ENCODE assay signal across 18 mouse cellular contexts in genomic region chr4:13659512-13659843, GRCm38 (mm10).
DNase-seq lines count a peak whose midpoint lies in the region; ATAC-seq and TF ChIP-seq lines count a peak whose summit lies in the region.
"Had no signal": no experiment of that assay in that cellular context is flagged by ENCODE, and none has a peak within 500 bp of the region (broad histone marks: within the 10 kb centered on the region; RNA-seq: fewer than 3 reads in every experiment).

No protein-coding gene starts in this region.

- H3K9me3 ChIP-seq in heart, postnatal 0 days (replicated peaks; ENCODE audit: control insufficient read depth, low read length): no peaks in the 10 kb centered on the region
- no peaks in the 10 kb centered on the region for H3K9me3 ChIP-seq in midbrain, embryonic 13.5 days
- no peaks in the 10 kb centered on the region for H3K9me3 ChIP-seq in midbrain, embryonic 14.5 days (ENCODE audit: control insufficient read depth, low read length)
- H3K9me3 ChIP-seq: embryonic facial prominence, embryonic 15.5 days; G1E; limb, embryonic 12.5 days; liver, embryonic 13.5 days had no signal

- H3K4me2 ChIP-seq in heart, postnatal 0 days (ENCODE audit: low read depth, low read length): no peak overlapping the region
- H3K4me2 ChIP-seq in midbrain, embryonic 13.5 days (replicated peaks): no peak overlapping the region
- no peak overlapping the region for H3K4me2 ChIP-seq in midbrain, embryonic 14.5 days (ENCODE audit: low read length)
- peak overlapping the region; percentile 9 for H3K4me2 ChIP-seq in myocyte (ENCODE audit: low read depth)
- H3K4me2 ChIP-seq: embryonic facial prominence, embryonic 15.5 days; limb, embryonic 12.5 days; liver, embryonic 13.5 days had no signal

- TF ChIP-seq CTCF in heart, postnatal 0 days (IDR thresholded peaks at IDR 0.05; ENCODE audit: low read depth): no peak

- peak overlapping the region; percentile 17; the same call in 1 of the 2 replicates for H3K27ac ChIP-seq in heart, postnatal 0 days (ENCODE audit: low read depth)
- peak overlapping the region; percentile 32; the same call in 1 of the 2 replicates for H3K27ac ChIP-seq in midbrain, embryonic 13.5 days
- H3K27ac ChIP-seq in midbrain, embryonic 14.5 days (replicated peaks; ENCODE audit: low read depth, low read length): no peak overlapping the region
- H3K27ac ChIP-seq: embryonic facial prominence, embryonic 15.5 days; gastrocnemius, adult 2 months; limb, embryonic 12.5 days; liver, embryonic 13.5 days had no signal

- H3K27me3 ChIP-seq in heart, postnatal 0 days (ENCODE audit: control insufficient read depth, insufficient read depth, low read length): no peaks in the 10 kb centered on the region
- H3K27me3 ChIP-seq in midbrain, embryonic 13.5 days: no peaks in the 10 kb centered on the region
- H3K27me3 ChIP-seq in midbrain, embryonic 14.5 days (ENCODE audit: control insufficient read depth, insufficient read depth, low read length): no peaks in the 10 kb centered on the region
- no peaks in the 10 kb centered on the region for H3K27me3 ChIP-seq in myocyte (ENCODE audit: control insufficient read depth, insufficient read depth, insufficient read length)
- H3K27me3 ChIP-seq: embryonic facial prominence, embryonic 15.5 days; limb, embryonic 12.5 days; liver, embryonic 13.5 days had no signal

- H3K4me3 ChIP-seq in heart, postnatal 0 days (ENCODE audit: low read depth, low read length): no peak overlapping the region
- H3K4me3 ChIP-seq in midbrain, embryonic 13.5 days (replicated peaks): no peak overlapping the region
- no peak overlapping the region for H3K4me3 ChIP-seq in midbrain, embryonic 14.5 days (replicated peaks; ENCODE audit: low read depth, low read length)
- no peak overlapping the region for H3K4me3 ChIP-seq in myocyte
- H3K4me3 ChIP-seq: embryonic facial prominence, embryonic 15.5 days; gastrocnemius, adult 2 months; limb, embryonic 12.5 days; liver, embryonic 13.5 days had no signal

- TF ChIP-seq POLR2A in myocyte (IDR thresholded peaks at IDR 0.05; ENCODE audit: insufficient read length, low read depth): no peak

- no peak for ATAC-seq in heart, postnatal 0 days (ENCODE audit: insufficient read depth, low read depth)
- no peak; the same call in 1 of the 2 replicates for ATAC-seq in midbrain, embryonic 13.5 days
- no peak for ATAC-seq in midbrain, embryonic 14.5 days (ENCODE audit: low FRiP score, low TSS enrichment)
- ATAC-seq in inflammation-experienced regulatory T-cells, adult 6 months: no peak
- ATAC-seq: CD4-positive, CD25-positive, alpha-beta regulatory T cell, adult 4 months had no signal

- H3K36me3 ChIP-seq in heart, postnatal 0 days (replicated peaks; ENCODE audit: control insufficient read depth, insufficient read depth, low read length): no peaks in the 10 kb centered on the region
- no peaks in the 10 kb centered on the region for H3K36me3 ChIP-seq in midbrain, embryonic 13.5 days
- H3K36me3 ChIP-seq in midbrain, embryonic 14.5 days (ENCODE audit: control insufficient read depth, insufficient read depth, low read length): no peaks in the 10 kb centered on the region
- no peaks in the 10 kb centered on the region for H3K36me3 ChIP-seq in myocyte (ENCODE audit: control insufficient read depth, insufficient read depth)
- H3K36me3 ChIP-seq: embryonic facial prominence, embryonic 15.5 days; G1E; limb, embryonic 12.5 days; liver, embryonic 13.5 days had no signal

- no peak overlapping the region for H3K9ac ChIP-seq in heart, postnatal 0 days (replicated peaks; ENCODE audit: low read depth, low read length)
- H3K9ac ChIP-seq in midbrain, embryonic 13.5 days (replicated peaks): no peak overlapping the region
- H3K9ac ChIP-seq in midbrain, embryonic 14.5 days (replicated peaks; ENCODE audit: low read length): no peak overlapping the region
- H3K9ac ChIP-seq: embryonic facial prominence, embryonic 15.5 days; limb, embryonic 12.5 days; liver, embryonic 13.5 days had no signal

- no peak overlapping the region for H3ac ChIP-seq in myocyte (ENCODE audit: control insufficient read depth, insufficient read length)

- peak; percentile 3 for DNase-seq in embryo, embryonic 10.5 days (ENCODE audit: low spot score)
- DNase-seq in embryo, embryonic 9.5 days (ENCODE audit: extremely low spot score): no peak
- DNase-seq in heart, postnatal 0 days (ENCODE audit: low spot score): no peak
- DNase-seq in heart, adult 9 months (ENCODE audit: low spot score in 2 of 2): no peak
- DNase-seq in midbrain, embryonic 14.5 days: no peak
- DNase-seq: heart, adult 11 months; kidney, adult 18-20 months; liver, embryonic 13.5 days; right cerebral cortex, postnatal 25 days; thymus, postnatal 36 days had no signal

- TF ChIP-seq EP300 in heart, postnatal 0 days (IDR thresholded peaks at IDR 0.05; ENCODE audit: low read depth): no peak

- no peaks in the 10 kb centered on the region for H3K79me2 ChIP-seq in myocyte (ENCODE audit: control insufficient read depth, insufficient read depth)

- H3K4me1 ChIP-seq in heart, postnatal 0 days (ENCODE audit: control insufficient read depth, insufficient read depth): peaks cover 3% of the 10 kb centered on the region; the same call in 1 of the 2 replicates
- H3K4me1 ChIP-seq in midbrain, embryonic 13.5 days (replicated peaks): peaks cover 5% of the 10 kb centered on the region
- no peaks in the 10 kb centered on the region for H3K4me1 ChIP-seq in midbrain, embryonic 14.5 days (ENCODE audit: control insufficient read depth, insufficient read depth, low read length)
- H3K4me1 ChIP-seq: embryonic facial prominence, embryonic 15.5 days; limb, embryonic 12.5 days; liver, embryonic 13.5 days had no signal

TF ChIP-seq in myocyte, 11 proteins besides CTCF, POLR2A, EP300 and RAD21:
- TF ChIP-seq MYOD1 (IDR thresholded peaks at IDR 0.05; ENCODE audit: control insufficient read depth in 1 of 3, insufficient read length in 2 of 3, low read depth in 2 of 3) (no peak), E2F4 (IDR thresholded peaks at IDR 0.05; ENCODE audit: insufficient read depth) (no peak), TCF3 (IDR thresholded peaks at IDR 0.05; ENCODE audit: insufficient read length, low read depth) (no peak), REST (IDR thresholded peaks at IDR 0.05; ENCODE audit: insufficient read depth, insufficient read length) (no peak), CEBPB (IDR thresholded peaks at IDR 0.05; ENCODE audit: insufficient read depth, poor library complexity, severe bottlenecking) (no peak), POLR2AphosphoS2 (IDR thresholded peaks at IDR 0.05; ENCODE audit: insufficient read length, low read depth) (no peak), TCF12 (IDR thresholded peaks at IDR 0.05; ENCODE audit: insufficient read depth, poor library complexity, severe bottlenecking) (no peak), MYOG (IDR thresholded peaks at IDR 0.05; ENCODE audit: control insufficient read depth in 1 of 3, insufficient read depth in 1 of 3, insufficient read length in 2 of 3, low read depth in 2 of 3) (no peak), USF1 (IDR thresholded peaks at IDR 0.05; ENCODE audit: low read depth) (no peak), SRF (IDR thresholded peaks at IDR 0.05; ENCODE audit: control insufficient read depth, insufficient read length, low read depth) (no peak), MAX (IDR thresholded peaks at IDR 0.05; ENCODE audit: low read depth) (no peak)
